Mouse (Mus musculus): ENCODE measurements around the gene Zic4.

GRCm38 (mm10) chr9:91409771-91410170 is 47.6 kb downstream of the Zic4 start:
- TF ChIP-seq CTCF (IDR thresholded peaks at IDR 0.05; ENCODE audit: borderline replicate concordance, insufficient read depth, low read depth, low read length) (no peak), POLR2A (IDR thresholded peaks at IDR 0.05; ENCODE audit: borderline replicate concordance, insufficient read depth, low read length) (no peak)
